Mouse (Mus musculus) forebrain, postnatal 0 days (tissue): Measurements from ENCODE around the gene Olfr799. TPM values are rescaled to one million over a fixed set of nuclear protein-coding genes. Genes with fewer than 3 reads are reported as not detected.

Experiments
- ATAC-seq: fragments of 200-750 bp; cut with Nextera tagmentation; 2 replicates; pipeline ENCODE4 v1.8.0; 2017; ENCODE audit warnings: mild to moderate bottlenecking, moderate library complexity
- DNase-seq: peaks from one replicate; pipeline ENCODE4 v3.0.0-alpha.2; 2015
- H3K27ac ChIP-seq: fragments of 300-500 bp; sonication (generic); 2 replicates; pipeline ENCODE4 v1.5.1; 2014; ENCODE audit warnings: low read depth, mild to moderate bottlenecking, antibody characterized with exemption, low read length, moderate library complexity, mixed read lengths
- H3K27me3 ChIP-seq: fragments of 300-500 bp; sonication (generic); 2 replicates; pipeline ENCODE4 v1.6.1; 2014; ENCODE audit warnings: mild to moderate bottlenecking, low read length, mixed read lengths; ENCODE audit not compliant: insufficient read depth
- H3K36me3 ChIP-seq: fragments of 300-500 bp; sonication (generic); 2 replicates; pipeline ENCODE4 v1.6.1; 2014; ENCODE audit warnings: mild to moderate bottlenecking, moderate library complexity; ENCODE audit not compliant: insufficient read depth
- H3K4me1 ChIP-seq: fragments of 300-500 bp; sonication (generic); 2 replicates; pipeline ENCODE4 v1.6.1; 2014; ENCODE audit warnings: antibody characterized with exemption; ENCODE audit not compliant: insufficient read depth
- H3K4me2 ChIP-seq: fragments of 300-500 bp; sonication (generic); 2 replicates; pipeline ENCODE4 v1.6.1; 2014; ENCODE audit warnings: low read depth, mild to moderate bottlenecking, moderate library complexity
- H3K4me3 ChIP-seq: fragments of 300-500 bp; sonication (generic); 2 replicates; pipeline ENCODE4 v1.5.1; 2014; ENCODE audit warnings: low read depth, low read length, mixed read lengths
- H3K9ac ChIP-seq: fragments of 300-500 bp; sonication (generic); 2 replicates; pipeline ENCODE4 v1.6.1; 2014; ENCODE audit warnings: mild to moderate bottlenecking
- H3K9me3 ChIP-seq: fragments of 300-500 bp; sonication (generic); 2 replicates; pipeline ENCODE4 v1.6.1; 2016; ENCODE audit warnings: low read length
- CTCF ChIP-seq: sonication (generic); IDR thresholded peaks from 2 replicates; pipeline ENCODE4 v1.5.1; 2016; ENCODE audit warnings: antibody characterized with exemption, control low read depth, low read depth
- WGBS: fragments of 180-500 bp; shearing (Covaris S2); extraction: QIAGEN DNeasy Blood & Tissue Kit; methylation state at CpG from one replicate; pipeline ENCODE4 v1.1.7; 2014; 5-methylcytosine and 5-hydroxymethylcytosine counted together
- polyA plus RNA-seq: library from polyadenylated mRNA; unstranded; fragments of >200 nt; fragmentation: Nextera tagmentation; extraction: Ambion mirVana; gene quantifications from 2 replicates; pipeline ENCODE4 v1.2.1, GENCODE M21; 2015
- total RNA-seq: library from RNA; depleted of rRNA; stranded (reverse); fragments of >200 nt; gene quantifications from 2 replicates; pipeline ENCODE4 v1.2.3, GENCODE M21; 2014; rRNA removed

The Olfr799 gene
- total and polyA plus RNA-seq, 2 experiments from 2014 or later: not detected

DNA sequence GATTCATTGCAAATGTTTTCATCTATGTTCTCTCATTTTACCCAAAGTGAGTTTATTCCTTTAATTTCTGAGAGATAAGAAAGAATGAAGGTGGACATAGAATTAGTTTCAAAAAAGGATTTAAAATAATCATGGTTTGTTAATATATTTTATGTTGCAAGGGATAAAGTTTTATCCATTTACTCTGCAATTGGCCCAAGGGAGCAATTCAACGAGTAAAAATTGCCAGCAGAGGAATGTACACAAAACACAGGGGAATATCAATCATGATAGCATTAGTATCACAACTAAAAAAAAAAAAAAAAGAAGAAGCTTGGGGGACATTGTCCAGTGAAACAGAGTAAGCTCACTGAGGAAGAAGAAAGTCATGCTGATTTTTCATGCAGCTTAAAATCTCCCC is 50.8 kb downstream of the Olfr799 start, which contains the start of gene Olfr802:
TSS of gene Olfr802 (minus strand) at position 101 of the 400 bp plus-strand sequence.
- H3K27ac ChIP-seq: no peak within 1 kb of the TSS
- H3K36me3 ChIP-seq: no peaks in the 10 kb centered on the region
- ATAC-seq (no peak), DNase-seq (no peak)
- TF ChIP-seq CTCF: no peak
- H3K4me1 ChIP-seq: no peaks in the 10 kb centered on the region
- no peak within 1 kb of the TSS for H3K4me3 ChIP-seq
- no peaks in the 10 kb centered on the region for H3K9me3 ChIP-seq
- no peak within 1 kb of the TSS for H3K4me2 ChIP-seq
- no peak within 1 kb of the TSS for H3K9ac ChIP-seq
- 70% methylated on average over 1 of the region's 1 CpGs for WGBS
- H3K27me3 ChIP-seq: no peaks in the 10 kb centered on the region

DNA sequence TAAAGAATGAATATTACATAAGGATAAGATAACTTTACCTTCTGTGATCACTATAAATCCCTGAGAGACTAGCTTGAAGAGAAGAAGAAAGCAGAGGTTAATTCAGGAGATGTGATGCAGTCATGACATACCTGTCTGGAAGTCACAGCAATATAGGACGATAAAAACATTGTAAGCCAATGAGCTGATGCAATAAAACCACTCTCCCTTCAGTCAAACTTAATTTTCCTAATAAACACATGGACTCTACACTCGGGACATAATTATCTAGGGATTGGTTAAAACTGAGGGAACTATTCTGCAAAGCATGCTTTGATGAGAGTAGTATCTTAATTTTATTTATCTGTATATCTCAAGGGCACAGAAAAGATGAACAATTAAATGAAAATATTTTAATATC is 56.9 kb downstream of the Olfr799 start, which contains the start of gene Olfr803:
TSS of gene Olfr803 (minus strand) at position 101 of the 400 bp plus-strand sequence.
- H3K4me2 ChIP-seq: no peak within 1 kb of the TSS
- H3K4me3 ChIP-seq: no peak within 1 kb of the TSS
- no peaks in the 10 kb centered on the region for H3K4me1 ChIP-seq
- no peak within 1 kb of the TSS for H3K9ac ChIP-seq
- no peaks in the 10 kb centered on the region for H3K36me3 ChIP-seq
- 81% methylated on average over 2 of the region's 2 CpGs for WGBS
- DNase-seq (no peak), ATAC-seq (no peak)
- H3K27me3 ChIP-seq: no peaks in the 10 kb centered on the region
- TF ChIP-seq CTCF: no peak
- H3K9me3 ChIP-seq: no peaks in the 10 kb centered on the region
- H3K27ac ChIP-seq: no peak within 1 kb of the TSS

Other genes with a start within 250 kb of the Olfr799 start
- gene Olfr785, start 232.1 kb upstream of the Olfr799 start, total RNA-seq: not detected in 2 replicates
- not detected in 2 replicates for gene Olfr785, start 232.1 kb upstream of the Olfr799 start, polyA plus RNA-seq
- gene Olfr786, start 210.2 kb upstream of the Olfr799 start, total RNA-seq: not detected in 2 replicates
- not detected in 2 replicates for gene Olfr786, start 210.2 kb upstream of the Olfr799 start, polyA plus RNA-seq
- not detected in 2 replicates for gene Olfr787, start 175.6 kb upstream of the Olfr799 start, total RNA-seq
- not detected in 2 replicates for gene Olfr787, start 175.6 kb upstream of the Olfr799 start, polyA plus RNA-seq
- not detected in 2 replicates for gene Olfr788, start 166.5 kb upstream of the Olfr799 start, total RNA-seq
- gene Olfr788, start 166.5 kb upstream of the Olfr799 start, polyA plus RNA-seq: not detected in 2 replicates
- not detected in 2 replicates for gene Olfr789, start 152.7 kb upstream of the Olfr799 start, total RNA-seq
- not detected in 2 replicates for gene Olfr789, start 152.7 kb upstream of the Olfr799 start, polyA plus RNA-seq
- gene Olfr790, start 139.0 kb upstream of the Olfr799 start, total RNA-seq: not detected in 2 replicates
- not detected in 2 replicates for gene Olfr790, start 139.0 kb upstream of the Olfr799 start, polyA plus RNA-seq
- not detected in 2 replicates for gene Olfr791, start 115.7 kb upstream of the Olfr799 start, total RNA-seq
- not detected in 2 replicates for gene Olfr791, start 115.7 kb upstream of the Olfr799 start, polyA plus RNA-seq
- not detected in 2 replicates for gene Olfr792, start 98.3 kb upstream of the Olfr799 start, total RNA-seq
- gene Olfr792, start 98.3 kb upstream of the Olfr799 start, polyA plus RNA-seq: not detected in 2 replicates
- 0.15 TPM in 1 of 2 replicates, not detected in the other for gene Olfr794, start 69.8 kb upstream of the Olfr799 start, total RNA-seq
- gene Olfr794, start 69.8 kb upstream of the Olfr799 start, polyA plus RNA-seq: not detected in 2 replicates
- gene Olfr796, start 24.9 kb upstream of the Olfr799 start, total RNA-seq: not detected in 2 replicates
- gene Olfr796, start 24.9 kb upstream of the Olfr799 start, polyA plus RNA-seq: not detected in 2 replicates
- gene Olfr798, start 9.6 kb upstream of the Olfr799 start, total RNA-seq: not detected in 2 replicates
- not detected in 2 replicates for gene Olfr798, start 9.6 kb upstream of the Olfr799 start, polyA plus RNA-seq
- gene Olfr800, start 20.2 kb downstream of the Olfr799 start, total RNA-seq: 0.31 TPM in 1 of 2 replicates, not detected in the other
- gene Olfr800, start 20.2 kb downstream of the Olfr799 start, polyA plus RNA-seq: not detected in 2 replicates
- gene Olfr801, start 36.4 kb downstream of the Olfr799 start, total RNA-seq: not detected in 2 replicates
- not detected in 2 replicates for gene Olfr801, start 36.4 kb downstream of the Olfr799 start, polyA plus RNA-seq
- gene Olfr802, start 50.7 kb downstream of the Olfr799 start, total RNA-seq: not detected in 2 replicates
- gene Olfr802, start 50.7 kb downstream of the Olfr799 start, polyA plus RNA-seq: 0.06 TPM in 1 of 2 replicates, not detected in the other
- gene Olfr803, start 56.8 kb downstream of the Olfr799 start, total RNA-seq: not detected in 2 replicates
- gene Olfr803, start 56.8 kb downstream of the Olfr799 start, polyA plus RNA-seq: not detected in 2 replicates
- gene Olfr804, start 65.7 kb downstream of the Olfr799 start, total RNA-seq: not detected in 2 replicates
- not detected in 2 replicates for gene Olfr804, start 65.7 kb downstream of the Olfr799 start, polyA plus RNA-seq
- gene Olfr805, start 91.9 kb downstream of the Olfr799 start, total RNA-seq: not detected in 2 replicates
- not detected in 2 replicates for gene Olfr805, start 91.9 kb downstream of the Olfr799 start, polyA plus RNA-seq
- not detected in 2 replicates for gene Olfr806, start 104.4 kb downstream of the Olfr799 start, total RNA-seq
- gene Olfr806, start 104.4 kb downstream of the Olfr799 start, polyA plus RNA-seq: not detected in 2 replicates
- gene Olfr807, start 120.3 kb downstream of the Olfr799 start, total RNA-seq: not detected in 2 replicates
- gene Olfr807, start 120.3 kb downstream of the Olfr799 start, polyA plus RNA-seq: not detected in 2 replicates
- gene Olfr808, start 128.0 kb downstream of the Olfr799 start, total RNA-seq: not detected in 2 replicates
- not detected in 2 replicates for gene Olfr808, start 128.0 kb downstream of the Olfr799 start, polyA plus RNA-seq
- not detected in 2 replicates for gene Olfr809, start 137.2 kb downstream of the Olfr799 start, total RNA-seq
- gene Olfr809, start 137.2 kb downstream of the Olfr799 start, polyA plus RNA-seq: not detected in 2 replicates
- gene Olfr810, start 157.4 kb downstream of the Olfr799 start, total RNA-seq: not detected in 2 replicates
- not detected in 2 replicates for gene Olfr810, start 157.4 kb downstream of the Olfr799 start, polyA plus RNA-seq
- gene Olfr811, start 166.9 kb downstream of the Olfr799 start, total RNA-seq: not detected in 2 replicates
- gene Olfr811, start 166.9 kb downstream of the Olfr799 start, polyA plus RNA-seq: not detected in 2 replicates
- not detected in 2 replicates for gene Olfr812, start 208.6 kb downstream of the Olfr799 start, total RNA-seq
- gene Olfr812, start 208.6 kb downstream of the Olfr799 start, polyA plus RNA-seq: not detected in 2 replicates
- not detected in 2 replicates for gene Olfr813, start 217.9 kb downstream of the Olfr799 start, total RNA-seq
- not detected in 2 replicates for gene Olfr813, start 217.9 kb downstream of the Olfr799 start, polyA plus RNA-seq
- not detected in 2 replicates for gene Olfr814, start 242.4 kb downstream of the Olfr799 start, total RNA-seq
- not detected in 2 replicates for gene Olfr814, start 242.4 kb downstream of the Olfr799 start, polyA plus RNA-seq